Mouse (Mus musculus) liver, embryonic 15.5 days (tissue): ENCODE data around the gene Gm21366. TPM values are rescaled to one million over a fixed set of nuclear protein-coding genes. Genes with fewer than 3 reads are reported as not detected.
"Not testable (repeated sequence)": the region's sequence is repeated elsewhere in the genome, so short reads cannot be mapped to it uniquely, and the experiment has no call there.

Source experiments
- ATAC-seq: fragments of 200-750 bp; cut with Nextera tagmentation; 2 replicates; pipeline ENCODE4 v1.8.0; 2017; ENCODE audit warnings: moderate number of reproducible peaks, mild to moderate bottlenecking, moderate library complexity; ENCODE audit not compliant: insufficient read depth
- H3K27ac ChIP-seq: fragments of 300-500 bp; sonication (generic); replicated peaks from 2 replicates; pipeline ENCODE4 v1.5.1; 2015; ENCODE audit warnings: mild to moderate bottlenecking, inconsistent platforms
- H3K27me3 ChIP-seq: fragments of 300-500 bp; sonication (generic); 2 replicates; pipeline ENCODE4 v1.6.1; 2015; ENCODE audit warnings: mild to moderate bottlenecking, inconsistent platforms
- H3K36me3 ChIP-seq: fragments of 300-500 bp; sonication (generic); replicated peaks from 2 replicates; pipeline ENCODE4 v1.6.1; 2015; ENCODE audit warnings: moderate library complexity, mild to moderate bottlenecking, inconsistent platforms
- H3K4me1 ChIP-seq: fragments of 300-500 bp; sonication (generic); replicated peaks from 2 replicates; pipeline ENCODE4 v1.6.1; 2015; ENCODE audit warnings: inconsistent platforms
- H3K4me2 ChIP-seq: fragments of 300-500 bp; sonication (generic); 2 replicates; pipeline ENCODE4 v1.6.1; 2015; ENCODE audit warnings: moderate library complexity, mild to moderate bottlenecking, inconsistent platforms
- H3K4me3 ChIP-seq: fragments of 300-500 bp; sonication (generic); replicated peaks from 2 replicates; pipeline ENCODE4 v1.5.1; 2015; ENCODE audit warnings: mild to moderate bottlenecking, inconsistent platforms
- H3K9ac ChIP-seq: fragments of 300-500 bp; sonication (generic); 2 replicates; pipeline ENCODE4 v1.6.1; 2015; ENCODE audit warnings: moderate library complexity, mild to moderate bottlenecking, inconsistent platforms
- H3K9me3 ChIP-seq: fragments of 300-500 bp; sonication (generic); replicated peaks from 2 replicates; pipeline ENCODE4 v1.6.1; 2016; ENCODE audit warnings: inconsistent platforms
- WGBS: fragments of 180-500 bp; shearing (Covaris S2); methylation state at CpG from one replicate; pipeline ENCODE4 v1.1.7; 2015; ENCODE audit warnings: mixed read lengths; ENCODE audit not compliant: insufficient replicate concordance; 5-methylcytosine and 5-hydroxymethylcytosine counted together
- polyA plus RNA-seq: library from polyadenylated mRNA; unstranded; fragments of >200 nt; fragmentation: Nextera tagmentation; extraction: Ambion mirVana; gene quantifications from 2 replicates; pipeline ENCODE4 v1.2.1, GENCODE M21; 2015

Gm21366 gene
- polyA plus RNA-seq: not detected in 2 replicates

GRCm38 (mm10) chrY:22861156-22861555, at the start of gene Gm21366:
Gene Gm21366, minus strand, starts transcription at chrY:22861256.
- H3K4me2 ChIP-seq, H3K27ac ChIP-seq, H3K36me3 ChIP-seq, H3K4me1 ChIP-seq, ATAC-seq, H3K27me3 ChIP-seq, H3K4me3 ChIP-seq, H3K9me3 ChIP-seq, H3K9ac ChIP-seq: not testable (repeated sequence)
- WGBS: no CpG with 5 or more reads among the region's 6 CpGs
